Mouse (Mus musculus) heart, postnatal 4 days (tissue): Measurements from ENCODE around the gene Gm5615. TPM values are rescaled to one million over a fixed set of nuclear protein-coding genes. Genes with fewer than 3 reads are reported as not detected.

Experiments
- DNase-seq: peaks from one replicate; pipeline ENCODE4 v3.0.0; 2021
- total RNA-seq, 2 experiments: library from RNA; stranded (reverse); gene quantifications; 2 replicates each; pipeline ENCODE4 v1.2.3; 2021

The Gm5615 gene
- not detected for total RNA-seq

DNA sequence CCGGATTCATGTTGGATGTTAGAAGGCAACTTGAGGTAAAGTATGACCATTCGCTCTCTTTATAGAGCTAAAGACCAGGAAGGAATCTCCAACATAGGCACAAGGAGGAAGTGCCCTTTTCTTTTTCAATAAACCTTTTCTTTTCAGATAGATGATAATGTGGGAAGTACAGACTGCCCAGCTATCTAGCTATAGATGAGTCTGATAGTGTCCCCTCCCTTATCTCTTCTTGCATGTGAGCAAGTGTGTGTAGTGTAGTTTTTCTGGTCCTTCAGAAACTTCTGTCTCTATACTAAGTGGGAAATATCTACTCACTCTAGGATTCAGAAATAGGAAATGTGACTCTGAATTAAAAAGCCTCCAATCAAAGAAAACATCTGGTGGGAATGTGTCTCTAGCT is at the start of gene Gm5615:
Gene Gm5615, minus strand, starts transcription at position 101 of the 400 bp plus-strand sequence.
- no peak for DNase-seq

DNA sequence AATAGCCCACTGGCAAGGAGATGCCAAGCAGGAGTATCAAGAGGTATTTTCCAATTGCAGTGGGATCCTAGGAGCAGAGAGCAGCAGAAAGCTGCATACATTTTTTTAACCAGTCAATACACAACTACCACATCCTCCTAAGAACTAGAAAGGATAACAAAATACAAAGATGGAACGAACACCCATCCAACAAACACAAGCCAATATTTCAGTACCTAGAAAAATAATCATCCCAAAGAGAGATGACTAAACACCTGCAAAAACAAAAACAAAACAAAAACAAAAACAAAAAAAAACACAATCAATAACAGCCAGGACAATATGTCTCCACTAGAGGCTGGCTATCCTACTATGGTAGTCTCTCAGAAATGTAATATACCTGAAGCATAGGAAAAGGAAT is 40.8 kb upstream of the Gm5615 start, which contains the start of gene Gm17689:
Gene Gm17689, minus strand, starts transcription at position 101 of the 400 bp plus-strand sequence.
- DNase-seq: no peak

DNA sequence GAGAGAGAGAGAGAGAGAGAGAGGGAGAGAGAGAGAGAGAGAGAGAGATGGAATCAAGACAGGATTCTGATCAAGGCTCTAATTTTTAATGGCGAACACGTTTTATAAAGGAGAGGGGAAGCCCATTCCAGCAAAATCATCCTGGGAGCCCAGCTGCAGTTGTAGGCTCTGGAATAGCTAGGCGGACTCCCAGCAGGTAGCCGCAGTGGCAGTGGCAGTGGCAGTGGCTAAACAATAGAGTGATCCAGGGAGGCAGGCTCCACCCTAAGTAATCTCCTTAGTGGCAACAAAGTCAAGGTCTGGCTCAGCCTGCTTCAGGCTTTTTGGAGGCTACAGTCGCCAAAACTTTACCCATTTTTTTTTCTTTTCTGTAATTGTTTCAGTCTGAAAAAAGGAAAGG is 37.6 kb downstream of the Gm5615 start:
- DNase-seq: no peak

DNA sequence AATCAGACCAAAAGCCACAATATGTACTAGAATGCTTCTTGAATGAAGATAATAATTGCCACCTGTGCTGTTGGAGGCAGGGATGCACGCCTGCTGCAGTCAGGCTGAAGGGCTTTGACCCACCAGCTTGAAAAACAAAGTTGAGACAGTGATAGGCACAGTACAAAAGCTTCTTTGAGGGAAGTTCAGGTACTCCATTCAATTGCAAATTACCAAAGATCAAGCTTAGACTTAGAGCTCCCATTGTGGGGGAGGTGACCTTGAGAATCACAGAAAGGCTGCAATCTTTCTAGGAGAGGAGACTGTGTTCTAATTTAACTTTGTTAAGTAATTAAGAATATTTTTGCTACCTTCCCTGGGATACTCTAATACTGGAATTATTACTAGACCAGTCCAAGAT is 45.9 kb downstream of the Gm5615 start:
- DNase-seq: no peak

DNA sequence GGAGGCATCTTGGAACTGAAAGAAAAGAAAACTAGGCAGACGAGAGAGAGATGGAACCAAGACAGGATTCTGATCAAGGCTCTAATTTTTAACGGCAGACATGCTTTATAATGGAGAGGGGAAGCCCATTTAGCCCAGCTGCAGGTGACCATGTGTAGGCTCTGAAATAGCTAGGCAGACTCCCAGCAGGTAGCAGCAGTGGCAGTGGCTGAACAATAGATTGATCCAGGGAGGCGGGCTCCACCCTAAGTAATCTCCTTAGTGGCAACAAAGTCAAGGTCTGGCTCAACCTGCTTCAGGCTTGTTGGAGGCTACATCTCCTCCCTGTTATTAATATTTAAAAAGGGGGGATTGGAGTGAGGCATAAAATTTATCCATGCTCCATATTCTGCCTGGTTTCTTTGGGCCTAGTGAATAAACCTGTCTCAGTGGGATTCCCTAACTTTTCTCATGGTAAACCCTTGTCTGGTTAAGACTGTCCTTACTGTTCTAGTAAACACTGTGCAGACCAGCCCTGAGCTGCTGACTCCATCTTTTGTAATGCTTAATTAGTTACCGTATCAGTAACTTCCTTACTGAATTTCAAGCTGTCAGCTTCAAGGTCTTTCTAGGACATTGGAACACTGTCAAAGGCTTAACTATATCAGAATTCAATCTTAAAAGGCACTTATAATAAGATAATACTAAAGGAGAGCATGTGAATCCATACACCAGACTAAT is 47.1 kb downstream of the Gm5615 start:
- no peak for DNase-seq

Other genes starting within 250 kb of the Gm5615 start
- not detected for gene Gm7257, start 110.1 kb downstream of the Gm5615 start, total RNA-seq
- gene Gm9513, start 66.3 kb downstream of the Gm5615 start, total RNA-seq: not detected
- gene Gm17689, start 40.7 kb upstream of the Gm5615 start, total RNA-seq: not detected
- not detected for gene A630095E13Rik, start 101.4 kb upstream of the Gm5615 start, total RNA-seq
- not detected for gene Acrv1, start 151.3 kb upstream of the Gm5615 start, total RNA-seq
- gene Chek1, start 185.1 kb upstream of the Gm5615 start, total RNA-seq: 10 to 100 TPM; 13.6 to 16.7 TPM
- 100 to 1,000 TPM; 122 to 131 TPM for gene Stt3a, start 225.7 kb upstream of the Gm5615 start, total RNA-seq